Mouse (Mus musculus): ENCODE results near the gene Primpol.
A peak's percentile ranks its signal among the peaks of the same experiment; 100 is the strongest.

Gene Primpol

DNA sequence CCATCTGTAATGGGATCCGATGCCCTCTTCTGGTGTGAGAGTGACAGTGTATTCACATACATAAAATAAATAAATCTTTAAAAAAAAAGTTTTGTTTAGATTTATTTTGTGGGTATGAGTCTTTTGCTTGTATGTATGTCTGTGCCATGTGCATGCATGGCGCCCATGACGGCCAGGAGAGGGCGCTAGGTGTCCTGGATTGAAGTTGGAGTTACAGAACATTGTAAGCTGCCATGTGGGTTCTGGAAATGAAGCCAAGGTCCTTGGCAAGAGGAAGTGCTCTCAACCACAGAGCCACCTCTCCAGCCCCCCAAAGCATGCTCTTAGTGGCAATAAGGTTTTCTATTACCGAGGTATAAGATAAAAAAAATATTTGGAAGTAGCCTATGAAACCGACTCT, 57.6 kb downstream of the Primpol start:
- DNase-seq (ENCODE audit: low spot score) = peak; percentile 69

DNA sequence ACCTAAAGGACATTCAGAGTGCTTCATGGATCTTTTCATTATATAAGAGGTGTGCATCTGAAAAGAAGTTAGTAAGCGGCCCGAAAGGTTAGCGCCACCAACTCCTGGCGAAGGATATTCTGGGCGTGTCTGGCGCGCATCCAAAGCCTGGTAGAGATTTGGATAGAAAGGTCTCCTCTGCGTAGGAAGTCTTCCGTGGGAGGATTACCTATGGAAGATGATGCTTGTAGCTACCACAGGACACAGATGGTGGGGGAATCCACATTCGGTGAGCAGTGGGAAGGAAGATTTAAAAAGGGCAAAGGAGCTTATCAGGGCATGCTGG, 64.6 kb downstream of the Primpol start:
- DNase-seq (ENCODE audit: low spot score) = peak; percentile 69

DNA sequence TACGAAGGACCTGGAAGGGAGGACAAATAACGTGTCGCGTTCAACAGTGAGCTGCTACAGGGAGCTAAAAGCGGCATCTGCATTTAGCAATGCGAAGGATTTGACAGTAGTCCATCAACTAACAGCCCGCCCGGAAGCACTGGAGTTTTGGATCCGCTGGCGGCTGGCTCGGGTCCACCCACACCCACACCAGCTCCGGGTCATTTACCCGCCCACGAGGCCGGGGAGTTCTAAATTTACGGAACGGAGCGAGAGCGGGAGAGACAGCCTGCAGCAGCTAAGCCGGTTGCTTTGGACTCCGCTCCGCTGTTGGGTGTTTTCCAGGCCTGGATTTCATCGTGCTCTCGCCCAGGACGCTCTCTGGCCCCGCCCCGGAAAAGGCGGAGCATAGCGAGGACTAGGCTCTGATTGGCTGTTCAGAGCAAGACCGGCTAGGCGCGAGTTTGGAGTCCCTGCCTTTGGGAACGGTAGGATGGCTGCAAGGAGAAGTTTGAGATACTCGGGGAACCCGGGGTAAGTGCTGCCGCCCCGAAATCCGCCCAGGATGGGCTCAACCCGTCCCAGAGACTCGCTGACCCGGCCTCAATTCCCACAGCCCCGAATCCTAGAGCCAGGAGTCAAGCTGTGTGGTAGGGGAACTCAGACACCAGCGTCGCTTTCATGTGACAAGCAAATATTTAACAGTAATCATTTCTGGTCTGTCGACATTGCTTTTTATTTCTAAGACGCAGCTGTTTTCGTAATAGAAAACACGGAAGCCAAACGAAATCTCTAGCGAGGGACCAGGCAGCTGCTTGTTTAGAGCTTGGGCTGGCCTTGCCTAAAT, 65.2 kb downstream of the Primpol start, which contains the start of gene Cenpu:
Cenpu (plus strand) TSS at position 414 of the 826 bp plus-strand sequence.
- DNase-seq (ENCODE audit: low spot score) = peak; percentile 100

DNA sequence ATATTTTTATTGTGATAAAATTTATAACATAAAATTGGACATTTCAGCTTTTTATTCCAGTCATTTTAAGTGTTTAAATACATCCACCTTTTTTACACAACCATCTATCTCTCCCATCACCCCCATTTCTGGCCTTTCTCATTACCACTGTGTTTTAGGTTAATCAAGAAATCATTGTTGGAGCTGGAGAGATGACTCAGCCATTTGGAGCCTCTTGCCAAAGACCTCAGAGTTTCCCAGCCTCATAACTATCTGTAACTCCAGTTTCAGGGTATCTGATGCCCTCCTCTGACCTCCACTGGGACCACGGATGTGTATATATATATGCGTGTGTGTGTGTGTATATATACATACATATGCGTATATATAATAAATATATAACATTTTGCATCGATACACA, 66.0 kb downstream of the Primpol start:
- DNase-seq (ENCODE audit: low spot score) = no peak

DNA sequence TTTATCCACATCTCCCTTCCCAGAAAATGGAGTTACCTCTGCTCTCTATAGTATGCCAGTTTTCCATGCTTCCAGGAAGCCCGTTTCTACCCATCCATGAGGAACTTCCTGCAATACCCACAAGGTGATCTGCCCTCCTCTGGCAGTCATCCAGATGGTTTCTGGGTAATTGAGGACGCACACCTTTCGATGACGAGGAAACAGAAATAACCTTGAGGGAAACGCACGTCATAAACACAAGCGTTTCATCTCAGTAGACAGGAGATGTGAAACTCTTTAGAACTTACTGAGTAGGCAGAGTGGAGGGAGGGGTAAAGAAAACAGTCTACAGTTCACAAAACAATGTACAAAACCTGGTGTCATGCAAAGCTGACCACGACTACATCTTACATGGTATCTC, 67.0 kb downstream of the Primpol start:
- DNase-seq (ENCODE audit: low spot score) = no peak

DNA sequence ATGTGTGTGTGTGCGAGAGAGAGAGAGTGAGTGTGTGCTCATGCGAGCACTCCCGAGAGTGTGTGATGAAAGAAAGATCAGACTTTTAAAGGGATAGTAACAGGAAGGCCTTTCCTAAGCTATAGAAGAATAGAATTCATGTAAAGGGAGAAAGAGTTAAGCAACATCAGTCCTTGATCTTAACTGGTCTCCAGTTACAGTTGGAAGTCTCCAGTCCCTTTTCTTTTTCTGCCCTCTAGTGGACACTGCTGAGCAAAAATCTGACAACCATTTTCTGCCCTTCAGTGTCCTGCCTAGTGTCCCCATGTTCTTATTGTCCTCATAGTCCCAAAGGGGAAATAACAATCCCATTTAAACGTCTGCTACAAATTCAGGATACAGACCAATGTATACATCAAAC, 69.8 kb downstream of the Primpol start:
- DNase-seq (ENCODE audit: low spot score) = no peak

DNA sequence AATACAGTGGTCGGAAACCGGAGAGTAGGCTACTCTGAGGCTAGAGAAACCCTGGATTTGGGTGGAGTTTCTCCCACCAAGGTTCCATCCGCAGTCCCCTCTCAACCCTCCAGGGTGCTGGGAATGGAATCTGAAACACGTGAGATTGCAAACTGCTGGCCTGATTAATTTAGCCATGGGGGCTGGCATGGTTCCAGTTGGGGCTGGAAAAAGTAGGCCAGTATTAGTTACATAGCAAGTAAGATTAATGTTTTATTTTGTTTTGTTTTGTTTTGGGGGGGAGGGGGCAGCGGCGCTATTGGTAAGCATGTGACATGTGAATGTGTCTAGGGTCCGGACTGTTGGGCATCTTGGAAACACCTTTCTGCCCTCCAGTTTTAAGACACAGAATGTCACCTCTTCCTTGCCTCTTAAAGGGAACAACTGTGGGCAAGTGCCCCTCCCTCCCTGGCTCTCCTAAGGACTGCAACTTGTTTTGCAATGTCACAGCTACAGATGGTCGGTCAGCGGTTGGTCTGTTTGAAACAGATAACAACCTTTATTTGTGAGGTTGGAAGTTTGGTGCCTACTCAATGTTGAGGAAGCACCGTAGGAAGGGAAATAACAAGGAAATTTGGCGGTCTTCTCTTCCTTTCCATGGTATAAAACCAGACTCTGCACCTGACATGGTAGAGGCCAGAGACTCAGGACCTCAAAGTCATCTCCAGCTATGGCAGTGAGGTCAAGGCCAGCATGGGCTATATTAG, 70.4 kb downstream of the Primpol start:
- DNase-seq (ENCODE audit: low spot score) = peak; percentile 59

DNA sequence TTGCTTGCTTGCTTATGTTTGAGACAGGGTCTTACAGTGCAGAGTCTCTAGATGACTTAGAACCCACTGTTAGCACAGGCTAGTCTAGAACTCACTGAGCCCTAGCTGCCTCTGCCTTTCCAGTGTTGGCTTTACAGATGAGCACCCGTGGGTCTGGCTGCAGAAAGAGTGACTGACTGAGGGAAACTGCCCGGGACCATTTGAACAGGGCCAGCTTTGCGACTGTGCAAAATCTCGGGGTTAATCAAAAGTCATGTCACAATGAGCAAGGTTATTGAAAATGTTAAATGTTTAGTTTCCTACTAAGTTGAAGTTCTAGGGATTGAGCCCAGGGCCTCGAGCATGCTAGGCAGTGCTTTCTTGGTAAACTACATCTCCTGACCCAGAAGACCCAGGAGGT, 71.2 kb downstream of the Primpol start:
- no peak for DNase-seq (ENCODE audit: low spot score)

DNA sequence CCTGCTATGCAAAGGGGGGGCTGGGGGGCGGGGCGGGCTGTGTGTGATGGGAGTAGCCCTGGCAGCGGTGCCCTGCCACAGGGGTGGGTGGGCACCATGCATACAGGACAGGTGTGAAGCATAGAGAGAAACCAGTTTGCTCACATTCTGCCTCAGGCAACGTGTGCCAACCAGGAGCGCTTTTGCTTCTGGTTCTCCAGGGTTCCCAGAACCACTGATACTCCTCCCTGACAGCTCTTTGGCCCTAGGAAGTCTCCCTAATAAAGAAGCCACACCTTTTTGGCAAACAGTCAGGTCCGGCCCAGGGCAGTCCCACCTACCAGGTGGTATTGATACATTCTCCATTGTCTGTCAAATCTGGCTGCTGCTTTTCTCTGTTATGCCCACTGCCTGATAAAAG, 73.3 kb downstream of the Primpol start:
- no peak for DNase-seq (ENCODE audit: low spot score)

DNA sequence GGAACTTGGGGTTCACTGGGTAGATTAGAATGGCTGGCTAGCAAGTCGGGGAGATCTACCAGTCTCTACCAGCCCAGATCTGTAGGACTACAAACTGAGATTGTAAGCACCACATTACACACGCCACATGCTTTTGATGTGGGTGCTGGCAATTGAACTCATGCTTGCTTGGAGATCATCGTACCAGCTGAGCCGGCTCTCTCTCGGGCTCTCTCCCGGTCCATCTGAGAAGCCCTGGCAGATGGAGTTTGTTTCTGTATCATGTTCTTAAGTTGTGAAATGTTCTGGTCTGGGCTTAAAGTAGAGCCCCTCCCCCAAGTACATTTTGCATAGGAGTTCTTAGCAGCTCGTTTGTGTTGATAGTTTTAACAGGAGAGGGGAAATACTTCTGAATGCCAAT, 73.8 kb downstream of the Primpol start:
- DNase-seq (ENCODE audit: low spot score) = no peak

DNA sequence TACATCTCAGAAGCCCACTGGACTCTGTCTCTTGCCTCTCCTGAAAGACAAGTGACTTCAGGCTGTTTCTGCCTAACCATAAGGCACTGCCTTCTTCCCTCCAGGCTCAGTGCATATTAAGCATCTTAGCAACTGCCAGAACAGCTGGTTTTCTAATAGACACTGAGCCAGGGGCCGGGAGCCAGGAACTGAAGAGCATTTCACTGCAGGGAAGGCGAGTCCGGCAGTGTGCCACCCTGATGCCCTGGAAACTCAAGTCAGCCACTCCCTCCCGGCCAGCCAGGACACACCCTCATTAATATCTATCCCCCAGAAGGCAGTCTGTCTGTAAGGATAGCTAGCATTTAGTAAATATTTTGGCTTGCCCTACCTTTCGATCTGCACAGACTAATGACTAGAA, 77.3 kb downstream of the Primpol start:
- no peak for DNase-seq (ENCODE audit: low spot score)

DNA sequence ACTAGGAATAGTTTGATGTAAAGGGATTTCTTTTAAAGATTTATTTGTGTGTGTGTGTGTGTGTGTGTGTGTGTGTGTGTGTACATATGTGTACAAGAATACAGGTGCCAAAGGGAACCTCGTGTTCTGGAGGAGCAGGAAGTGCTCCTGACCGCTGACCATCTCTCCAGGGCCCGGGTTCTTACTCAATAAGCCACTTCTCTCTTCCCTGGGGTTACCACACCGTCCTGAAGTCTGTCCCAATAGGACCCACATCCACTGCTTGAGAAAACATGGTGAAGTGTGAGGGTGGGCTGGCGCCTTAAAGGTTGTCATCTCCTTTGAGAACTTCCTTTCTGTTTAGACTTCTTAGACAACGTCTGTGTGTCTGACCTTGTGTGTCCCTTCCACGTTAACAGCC, 83.1 kb downstream of the Primpol start:
- no peak for DNase-seq (ENCODE audit: low spot score)

DNA sequence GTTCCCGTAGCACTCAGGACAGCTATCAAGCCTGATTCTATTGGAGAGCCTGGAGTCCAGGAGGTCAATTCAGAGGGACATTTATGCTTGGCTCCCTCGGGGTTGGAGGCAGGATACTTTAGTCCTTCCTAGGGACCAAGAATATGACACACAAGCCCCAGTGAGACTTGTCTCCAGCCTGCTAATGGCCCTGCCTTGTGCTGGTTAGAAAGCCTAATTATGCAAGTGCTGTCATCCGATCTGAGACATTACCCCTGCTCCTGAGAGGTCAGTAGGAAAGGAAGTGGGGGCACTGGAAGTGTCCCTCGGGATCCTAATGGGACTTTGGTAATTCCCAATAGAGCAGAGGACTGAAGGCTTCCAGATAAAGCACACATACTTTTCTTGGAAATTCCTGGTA, 86.5 kb downstream of the Primpol start:
- no peak for DNase-seq (ENCODE audit: low spot score)

DNA sequence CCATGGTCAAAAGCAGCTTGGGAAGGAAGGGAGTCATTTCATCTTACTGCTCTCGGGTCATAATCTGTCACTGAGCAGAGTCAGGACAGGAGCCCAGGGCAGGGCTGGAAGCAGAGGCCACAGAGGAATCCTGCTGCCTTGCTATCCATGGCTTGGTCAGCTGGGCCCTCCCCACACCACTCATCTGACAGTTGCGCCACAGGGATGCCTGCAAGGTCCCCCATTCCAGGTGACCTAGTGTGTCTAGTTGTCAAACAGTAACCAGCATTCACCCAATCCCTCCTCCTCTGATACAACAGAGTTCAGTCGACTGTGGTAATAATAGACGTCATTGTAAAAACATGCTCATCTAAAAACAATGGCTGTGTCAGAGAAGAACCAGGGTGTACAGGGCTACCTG, 87.5 kb downstream of the Primpol start:
- DNase-seq (ENCODE audit: low spot score) = no peak

DNA sequence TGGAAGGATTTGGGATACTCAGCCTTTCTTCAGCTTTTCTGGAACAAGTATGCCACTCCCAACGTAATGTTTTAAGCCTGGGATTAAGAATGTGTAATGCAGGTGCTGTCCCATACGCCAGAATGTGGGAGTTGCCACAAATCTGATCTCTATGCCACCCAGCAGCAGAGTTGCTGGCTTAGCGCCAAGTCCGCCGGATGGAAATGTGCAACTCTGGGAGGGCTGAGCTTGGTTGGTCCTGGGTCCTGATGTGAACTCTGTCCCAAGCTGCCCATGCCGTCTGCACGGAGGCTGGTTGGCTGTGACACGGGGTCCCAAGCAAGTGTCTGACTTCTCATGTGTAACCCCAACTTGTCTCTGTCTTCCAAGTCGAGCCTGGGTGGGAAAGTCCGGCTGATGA, 90.2 kb downstream of the Primpol start:
- DNase-seq (ENCODE audit: low spot score) = peak; percentile 73

DNA sequence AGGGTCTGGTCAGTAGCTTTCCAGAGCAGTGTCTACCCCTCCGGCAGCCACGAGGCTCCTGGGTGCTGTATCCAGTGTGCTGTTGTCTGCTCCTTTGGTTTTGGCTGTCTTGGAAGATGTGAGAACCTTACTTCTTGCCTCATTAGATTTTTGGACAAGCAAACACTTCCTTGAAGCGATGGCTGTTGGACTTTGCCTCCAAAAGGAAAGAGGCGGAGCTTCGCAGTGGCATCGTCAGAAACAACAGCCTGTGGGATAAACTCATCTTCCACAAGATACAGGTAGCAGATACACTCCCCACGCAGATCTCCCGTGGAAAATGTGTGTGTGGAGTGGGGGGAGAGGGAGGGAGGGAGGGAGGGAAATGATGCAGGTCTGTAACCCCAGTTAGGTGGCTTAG, 90.9 kb downstream of the Primpol start:
- no peak for DNase-seq (ENCODE audit: low spot score)
